Mouse (Mus musculus): ENCODE measurements at regions not wholly inside any gene's neighbourhood (a gene's known extent, or its start where the extent isn't known, plus 50 kb on each side); places are given as distances from the start of the nearest gene placed in this dataset.

DNA sequence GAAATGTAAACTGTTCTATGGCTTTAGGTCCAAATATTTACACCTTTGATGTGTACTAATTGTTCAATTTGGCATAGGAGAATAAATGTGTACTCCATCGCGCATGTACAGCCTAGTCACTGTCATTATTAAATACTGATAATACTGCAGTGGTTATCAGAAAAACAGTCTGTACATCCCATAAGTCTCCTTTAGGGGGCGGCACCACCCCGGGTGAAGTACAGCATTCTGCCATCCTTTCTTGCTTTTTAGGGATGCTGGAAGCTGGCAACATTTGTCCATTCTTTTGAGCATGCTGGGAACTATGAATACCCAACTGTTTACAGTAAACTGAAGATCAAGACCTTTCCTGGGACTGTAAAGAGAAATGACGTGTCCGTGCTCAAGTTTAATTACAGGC, 165.6 kb downstream of the Akain1 start:
- TF ChIP-seq POLR2A (IDR thresholded peaks at IDR 0.05; ENCODE audit: borderline replicate concordance, extremely low read depth, insufficient read depth, insufficient read length, poor library complexity, severe bottlenecking) (no peak), CTCF (IDR thresholded peaks at IDR 0.05; ENCODE audit: borderline replicate concordance, extremely low read depth, insufficient read depth, insufficient read length) (peak; percentile 52; the same call in 1 of the 2 replicates)
